Mouse (Mus musculus) thymus, adult 2 months (tissue): ENCODE results near the gene Sowahb.

Source experiments
- CTCF ChIP-seq: fragments of 200-500 bp; IDR thresholded peaks from 2 replicates; pipeline ENCODE4 v1.5.1; 2012; ENCODE audit warnings: mild to moderate bottlenecking, control low read depth, low read length, moderate library complexity, borderline replicate concordance; ENCODE audit not compliant: control insufficient read depth, poor library complexity, insufficient read depth; ENCODE audit errors: extremely low read depth
- POLR2A ChIP-seq: fragments of 200-500 bp; IDR thresholded peaks from 2 replicates; pipeline ENCODE4 v1.6.1; 2012; ENCODE audit warnings: mild to moderate bottlenecking, low read length, control low read depth, moderate library complexity; ENCODE audit not compliant: control insufficient read depth, poor library complexity, insufficient read depth; ENCODE audit errors: extremely low read depth

DNA sequence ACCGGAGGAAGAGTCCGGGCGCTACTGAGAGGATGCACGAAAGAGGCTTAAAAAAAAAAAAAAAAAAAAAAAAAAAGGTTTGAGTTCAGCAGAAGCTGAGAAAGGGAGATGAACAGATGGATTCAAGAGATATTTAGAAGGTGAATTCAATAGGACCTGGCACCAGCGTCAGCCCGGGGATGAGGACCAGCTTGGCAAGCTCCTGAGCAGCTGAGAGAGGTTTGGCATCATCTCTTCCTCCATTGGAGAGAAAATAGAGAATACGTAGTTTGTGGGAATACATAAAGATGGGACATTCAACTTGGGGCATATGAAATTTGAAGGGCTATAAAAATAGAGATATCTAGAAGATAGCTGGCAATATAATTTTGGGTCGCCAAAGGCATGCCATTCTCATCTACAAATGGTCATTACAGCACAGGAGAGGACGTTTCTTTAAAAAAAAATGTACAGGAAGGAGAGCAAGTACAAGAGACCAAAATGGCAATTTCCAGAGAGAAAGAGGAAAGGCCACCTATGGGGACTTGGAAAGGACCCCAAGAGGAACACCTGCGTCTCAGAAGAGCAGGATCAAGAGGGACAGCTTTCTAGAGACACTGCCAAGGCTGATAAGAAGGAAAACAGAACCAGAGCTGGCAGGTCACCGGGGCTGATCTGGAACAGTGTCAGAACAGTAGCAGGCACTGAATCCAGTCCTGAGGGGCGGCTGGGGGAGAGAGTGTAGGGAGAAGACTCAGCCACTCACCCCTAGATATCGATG, 3.8 kb upstream of the Sowahb start:
- TF ChIP-seq CTCF (no peak), POLR2A (no peak)
